Mouse (Mus musculus): ENCODE results near the gene Mob3c. TPM values are rescaled to one million over a fixed set of nuclear protein-coding genes. Genes with fewer than 3 reads are reported as not detected.

The Mob3c gene
- polyA plus RNA-seq, 1 experiment from 2014 or later, result 8.0 TPM

DNA sequence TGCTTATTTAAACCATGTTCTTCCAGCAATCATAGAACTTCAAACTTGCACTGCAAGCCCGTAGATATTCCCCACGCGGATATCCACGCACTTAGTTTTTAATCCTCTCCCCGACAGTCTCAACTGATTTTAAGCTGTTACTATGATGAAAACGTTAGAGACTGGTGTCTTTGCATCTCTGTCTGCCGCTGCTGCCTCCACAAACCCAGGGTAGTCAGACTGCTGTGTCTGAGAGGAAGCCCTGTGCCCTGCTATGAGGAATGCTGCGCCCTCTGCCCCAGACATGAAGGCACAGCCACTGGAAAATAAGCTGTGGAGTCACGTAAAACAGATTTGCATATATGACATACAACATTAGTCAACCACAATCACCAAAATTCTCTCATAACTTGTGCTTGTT is 50.9 kb downstream of the Mob3c start:
- no peak overlapping the region for H3K9ac ChIP-seq (ENCODE audit: low read length)
- H3K4me3 ChIP-seq (ENCODE audit: control insufficient read depth in 1 of 2, insufficient read depth in 1 of 2, low read depth in 1 of 2, low read length in 2 of 2), result no peak overlapping the region
- H3K27ac ChIP-seq (replicated peaks in 1 of 2; ENCODE audit: control insufficient read depth in 1 of 2, insufficient read depth in 1 of 2, low read depth in 2 of 2, low read length in 2 of 2), result no peak overlapping the region
- no peaks in the 10 kb centered on the region for H3K27me3 ChIP-seq (ENCODE audit: control insufficient read depth, insufficient read depth, low read length)
- H3K4me1 ChIP-seq (ENCODE audit: control insufficient read depth in 2 of 2, insufficient read depth in 2 of 2, low read length in 2 of 2), result peaks cover 5 to 7% of the 10 kb centered on the region in 2 experiments; a peak in 2 of 4 replicates
- WGBS, result 48% methylated on average over 9 of the region's 9 CpGs
- no peak for ATAC-seq (ENCODE audit: insufficient number of reproducible peaks, insufficient read depth, low FRiP score, low read depth)
- peak overlapping the region; percentile 51; the same call in 1 of the 2 replicates for H3K4me2 ChIP-seq (ENCODE audit: low read length)
- no peaks in the 10 kb centered on the region for H3K9me3 ChIP-seq (ENCODE audit: control insufficient read depth, low read length)
- peaks cover 30% of the 10 kb centered on the region for H3K36me3 ChIP-seq (ENCODE audit: control insufficient read depth, insufficient read depth, low read length)

DNA sequence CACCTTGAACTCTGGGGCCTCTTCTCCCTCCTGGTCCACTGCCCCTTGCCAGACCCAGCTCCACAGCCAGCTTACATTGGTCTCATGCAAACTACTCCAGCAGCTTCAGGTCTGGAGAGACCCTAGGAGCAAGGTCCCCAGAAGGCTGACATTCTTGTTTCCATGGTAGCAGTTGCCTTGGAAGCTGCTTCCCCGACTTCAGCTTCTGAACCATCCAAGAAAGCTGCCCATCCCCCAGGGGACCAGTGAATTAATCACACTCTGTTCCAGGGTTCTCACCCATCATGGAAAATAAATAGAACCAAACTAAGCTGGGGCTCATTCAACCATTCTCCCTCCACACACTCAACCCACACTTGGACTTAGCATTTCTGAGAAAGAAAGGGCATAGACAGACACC is 53.3 kb downstream of the Mob3c start:
- H3K36me3 ChIP-seq (ENCODE audit: control insufficient read depth, insufficient read depth, low read length), result peaks cover 7% of the 10 kb centered on the region; the same call in 1 of the 2 replicates
- H3K27ac ChIP-seq (replicated peaks in 1 of 2; ENCODE audit: control insufficient read depth in 1 of 2, insufficient read depth in 1 of 2, low read depth in 2 of 2, low read length in 2 of 2), result no peak overlapping the region
- WGBS, result 29% methylated on average over 1 of the region's 1 CpGs

DNA sequence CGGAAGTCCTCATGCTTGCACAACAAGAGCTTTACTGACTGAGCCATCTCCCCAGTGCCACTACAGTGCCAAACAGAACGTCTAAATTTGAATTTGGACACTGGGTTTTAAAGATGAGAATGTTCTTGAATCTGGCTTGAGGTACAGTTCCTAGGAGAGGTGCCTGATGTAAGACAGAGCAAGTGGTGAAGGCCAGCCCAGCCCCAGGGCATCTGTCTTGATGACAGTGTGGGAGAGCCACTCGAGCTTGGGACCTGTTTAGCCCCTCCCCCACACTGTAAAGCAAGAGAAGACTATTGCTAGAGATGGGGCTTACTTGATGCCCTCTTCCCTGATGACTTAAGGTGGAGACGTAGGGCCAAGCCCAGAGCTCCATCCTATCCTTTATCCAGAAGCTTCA is 54.3 kb downstream of the Mob3c start:
- WGBS, result 46% methylated on average over 4 of the region's 4 CpGs
- no peaks in the 10 kb centered on the region for H3K36me3 ChIP-seq (ENCODE audit: control insufficient read depth, insufficient read depth, low read length)
- H3K4me1 ChIP-seq (ENCODE audit: control insufficient read depth in 2 of 2, insufficient read depth in 2 of 2, low read length in 2 of 2), result peaks cover 5 to 7% of the 10 kb centered on the region in 2 experiments; a peak in 2 of 4 replicates
- no peak overlapping the region for H3K4me2 ChIP-seq (ENCODE audit: low read length)
- no peak overlapping the region for H3K4me3 ChIP-seq (ENCODE audit: control insufficient read depth in 1 of 2, insufficient read depth in 1 of 2, low read depth in 1 of 2, low read length in 2 of 2)
- H3K27me3 ChIP-seq (ENCODE audit: control insufficient read depth, insufficient read depth, low read length), result no peaks in the 10 kb centered on the region
- no peak overlapping the region for H3K27ac ChIP-seq (replicated peaks in 1 of 2; ENCODE audit: control insufficient read depth in 1 of 2, insufficient read depth in 1 of 2, low read depth in 2 of 2, low read length in 2 of 2)
- H3K9ac ChIP-seq (ENCODE audit: low read length), result no peak overlapping the region
- ATAC-seq (ENCODE audit: insufficient number of reproducible peaks, insufficient read depth, low FRiP score, low read depth), result no peak
- no peaks in the 10 kb centered on the region for H3K9me3 ChIP-seq (ENCODE audit: control insufficient read depth, low read length)

More for the DNA sequence above, 53.3 kb downstream of the Mob3c start:
- peaks cover 5 to 7% of the 10 kb centered on the region in 2 experiments; a peak in 2 of 4 replicates for H3K4me1 ChIP-seq (ENCODE audit: control insufficient read depth in 2 of 2, insufficient read depth in 2 of 2, low read length in 2 of 2)
- no peak for ATAC-seq (ENCODE audit: insufficient number of reproducible peaks, insufficient read depth, low FRiP score, low read depth)
- H3K27me3 ChIP-seq (ENCODE audit: control insufficient read depth, insufficient read depth, low read length), result no peaks in the 10 kb centered on the region
- no peak overlapping the region for H3K4me3 ChIP-seq (ENCODE audit: control insufficient read depth in 1 of 2, insufficient read depth in 1 of 2, low read depth in 1 of 2, low read length in 2 of 2)
- H3K9ac ChIP-seq (ENCODE audit: low read length), result no peak overlapping the region
- H3K9me3 ChIP-seq (ENCODE audit: control insufficient read depth, low read length), result no peaks in the 10 kb centered on the region
- H3K4me2 ChIP-seq (ENCODE audit: low read length), result no peak overlapping the region

DNA sequence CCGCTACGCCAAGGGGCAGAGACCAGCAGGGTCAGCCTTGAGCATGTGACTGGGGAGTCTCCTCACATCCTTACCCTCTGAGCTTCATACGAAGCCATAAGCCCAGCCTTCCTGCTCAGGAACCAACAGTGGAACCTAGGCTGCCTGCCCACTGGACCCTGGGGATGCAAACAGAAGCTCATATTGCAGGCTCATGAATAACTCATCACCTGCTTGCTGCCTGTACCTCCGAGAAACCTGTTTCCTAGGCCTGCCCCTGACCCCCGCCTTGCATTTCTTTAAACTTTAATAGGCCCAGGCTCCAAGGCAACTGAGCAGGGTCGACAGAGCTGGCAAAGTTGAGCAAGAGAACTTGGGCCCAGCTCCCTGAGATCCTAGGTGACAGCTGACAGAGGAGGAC is 56.1 kb downstream of the Mob3c start, which contains the start of gene Kncn:
Kncn (plus strand) TSS at position 379 of the 400 bp plus-strand sequence.
- Histone ChIP-seq H3K36me3 (ENCODE audit: control insufficient read depth, insufficient read depth, low read length) (no peaks in the 10 kb centered on the region), H3K27ac (replicated peaks in 1 of 2; ENCODE audit: control insufficient read depth in 1 of 2, insufficient read depth in 1 of 2, low read depth in 2 of 2, low read length in 2 of 2) (no peak within 1 kb of the TSS), H3K4me3 (ENCODE audit: control insufficient read depth in 1 of 2, insufficient read depth in 1 of 2, low read depth in 1 of 2, low read length in 2 of 2) (no peak within 1 kb of the TSS), H3K27me3 (ENCODE audit: control insufficient read depth, insufficient read depth, low read length) (peaks cover 18% of the 10 kb centered on the region), H3K9me3 (ENCODE audit: control insufficient read depth, low read length) (no peaks in the 10 kb centered on the region), H3K4me2 (ENCODE audit: low read length) (no peak within 1 kb of the TSS), H3K4me1 (ENCODE audit: control insufficient read depth in 2 of 2, insufficient read depth in 2 of 2, low read length in 2 of 2) (no peaks in the 10 kb centered on the region), H3K9ac (ENCODE audit: low read length) (no peak within 1 kb of the TSS)
- no peak for ATAC-seq (ENCODE audit: insufficient number of reproducible peaks, insufficient read depth, low FRiP score, low read depth)
- 69% methylated on average over 6 of the region's 6 CpGs for WGBS

Other genes starting within 250 kb of the Mob3c start
- not detected in 2 replicates for gene Cyp4a32, start 227.1 kb upstream of the Mob3c start, polyA plus RNA-seq (2014; fragmentation: Nextera tagmentation; extraction: Ambion mirVana)
- gene Cyp4b1, start 180.4 kb upstream of the Mob3c start, polyA plus RNA-seq (2014; fragmentation: Nextera tagmentation; extraction: Ambion mirVana), result 1.6 and 4.2 TPM in 2 replicates
- gene Efcab14, start 90.3 kb upstream of the Mob3c start, polyA plus RNA-seq (2014; fragmentation: Nextera tagmentation; extraction: Ambion mirVana), result 32.5 and 32.7 TPM in 2 replicates
- 0.26 and 0.53 TPM in 2 replicates for gene Tex38, start 47.1 kb upstream of the Mob3c start, polyA plus RNA-seq (2014; fragmentation: Nextera tagmentation; extraction: Ambion mirVana)
- 89.2 and 89.5 TPM in 2 replicates for gene Atpaf1, start 43.3 kb upstream of the Mob3c start, polyA plus RNA-seq (2014; fragmentation: Nextera tagmentation; extraction: Ambion mirVana)
- 16.2 and 16.7 TPM in 2 replicates for gene Mknk1, start 11.1 kb downstream of the Mob3c start, polyA plus RNA-seq (2014; fragmentation: Nextera tagmentation; extraction: Ambion mirVana)
- not detected in 2 replicates for gene Kncn, start 56.3 kb downstream of the Mob3c start, polyA plus RNA-seq (2014; fragmentation: Nextera tagmentation; extraction: Ambion mirVana)
- not detected in 2 replicates for gene 6430628N08Rik, start 62.6 kb downstream of the Mob3c start, polyA plus RNA-seq (2014; fragmentation: Nextera tagmentation; extraction: Ambion mirVana)
- gene Dmbx1, start 111.8 kb downstream of the Mob3c start, polyA plus RNA-seq (2014; fragmentation: Nextera tagmentation; extraction: Ambion mirVana), result not detected in 2 replicates
- 1.1 and 1.9 TPM in 2 replicates for gene Faah, start 189.8 kb downstream of the Mob3c start, polyA plus RNA-seq (2014; fragmentation: Nextera tagmentation; extraction: Ambion mirVana)
- 30.3 and 30.5 TPM in 2 replicates for gene Nsun4, start 225.8 kb downstream of the Mob3c start, polyA plus RNA-seq (2014; fragmentation: Nextera tagmentation; extraction: Ambion mirVana)
- gene Uqcrh, start 247.0 kb downstream of the Mob3c start, polyA plus RNA-seq (2014; fragmentation: Nextera tagmentation; extraction: Ambion mirVana), result 1,366 and 1,395 TPM in 2 replicates
- gene Lrrc41, start 247.2 kb downstream of the Mob3c start, polyA plus RNA-seq (2014; fragmentation: Nextera tagmentation; extraction: Ambion mirVana), result 54.1 and 55.9 TPM in 2 replicates

Measured in heart, embryonic 14.5 days (tissue).